Mouse (Mus musculus) left cerebral cortex, postnatal 14 days (tissue): ENCODE measurements around the gene Zfp74. TPM values are rescaled to one million over a fixed set of nuclear protein-coding genes. Genes with fewer than 3 reads are reported as not detected.

Source experiments
- DNase-seq, 2 experiments: peaks; one replicate each; pipeline ENCODE4 v3.0.0; 2021 to 2022; ENCODE audit warnings: low spot score in 2 of 2, mixed read lengths in 1 of 2
- intact Hi-C: fragments of 180-260 bp; cut with DNase I; formaldehyde crosslinking; loops from one replicate; pipeline ENCODE4 v1.15.1; 2025
- microRNA-seq, 2 experiments: library from miRNA; unstranded; fragments of <30 nt; microRNA quantifications; one replicate each; pipeline ENCODE4 v1.2.0; 2022
- total RNA-seq, 2 experiments: library from RNA; stranded (reverse); gene quantifications; 2 replicates each; pipeline ENCODE4 v1.2.3; 2021

Zfp74 gene
- total RNA-seq, 2 experiments from 2014 or later: 19.9 to 21.4 TPM

DNA sequence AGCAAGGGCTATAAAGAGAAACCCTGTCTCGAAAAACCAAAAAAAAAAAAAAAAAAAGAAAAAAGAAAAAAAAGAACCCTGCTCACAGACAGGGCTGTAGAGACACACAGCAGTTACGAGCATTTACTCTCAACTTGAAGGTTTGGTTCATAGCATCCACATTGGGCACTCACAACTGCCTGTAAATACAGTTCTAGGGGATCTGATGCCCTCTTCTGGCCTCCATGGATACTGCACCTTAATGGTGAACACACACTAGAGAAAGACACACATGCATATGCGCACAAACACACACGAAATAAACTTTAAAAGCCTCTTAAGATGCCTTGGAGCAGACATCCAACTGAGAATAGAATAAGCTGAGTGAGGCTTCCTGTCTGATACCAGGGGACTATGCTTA lies 55.5 kb downstream of the Zfp74 start:
- intact Hi-C loops: loop anchor here (5.0 kb wide), 1 partner anchor 36 kb away; no protein-coding TSS in a partner anchor
- DNase-seq: no peak

DNA sequence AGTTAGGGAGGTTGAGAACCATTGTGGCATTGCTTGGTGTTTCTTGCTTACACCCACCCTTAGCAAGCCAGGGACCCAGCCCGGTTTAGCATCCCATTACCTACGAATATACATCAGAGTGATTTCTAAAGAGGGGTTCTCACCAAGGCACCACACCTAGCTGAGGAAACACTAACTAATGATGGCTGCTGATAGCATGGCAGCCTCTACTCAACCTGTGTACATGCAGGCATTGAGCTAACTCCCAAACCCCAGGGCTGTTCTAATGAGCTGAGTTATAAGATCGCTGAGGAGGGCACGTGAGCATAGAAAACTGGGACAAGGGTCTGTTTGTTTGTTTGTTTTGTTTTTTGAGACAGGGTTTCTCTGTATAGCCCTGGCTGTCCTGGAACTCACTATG lies 61.1 kb downstream of the Zfp74 start:
- no peak for DNase-seq
- intact Hi-C loops: no loop called here

DNA sequence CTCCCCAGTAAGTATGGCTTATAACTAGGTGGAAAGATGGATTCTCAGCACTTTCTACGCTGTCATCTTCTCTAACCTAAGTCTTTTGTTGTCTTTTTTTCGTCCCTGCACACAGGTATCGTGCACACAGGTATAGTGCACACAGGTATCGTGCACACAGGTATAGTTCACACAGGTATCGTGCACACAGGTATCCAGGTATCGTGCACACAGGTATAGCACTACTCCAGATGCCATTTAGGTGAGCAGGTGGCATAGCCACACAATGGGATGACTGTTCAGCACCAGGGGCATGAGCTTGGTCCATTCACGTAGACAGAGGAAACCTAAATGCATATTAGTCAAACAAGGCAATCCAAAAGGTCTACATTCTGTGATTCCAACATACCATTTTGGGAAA lies 63.4 kb downstream of the Zfp74 start:
- intact Hi-C loops: no loop called here
- no peak for DNase-seq

DNA sequence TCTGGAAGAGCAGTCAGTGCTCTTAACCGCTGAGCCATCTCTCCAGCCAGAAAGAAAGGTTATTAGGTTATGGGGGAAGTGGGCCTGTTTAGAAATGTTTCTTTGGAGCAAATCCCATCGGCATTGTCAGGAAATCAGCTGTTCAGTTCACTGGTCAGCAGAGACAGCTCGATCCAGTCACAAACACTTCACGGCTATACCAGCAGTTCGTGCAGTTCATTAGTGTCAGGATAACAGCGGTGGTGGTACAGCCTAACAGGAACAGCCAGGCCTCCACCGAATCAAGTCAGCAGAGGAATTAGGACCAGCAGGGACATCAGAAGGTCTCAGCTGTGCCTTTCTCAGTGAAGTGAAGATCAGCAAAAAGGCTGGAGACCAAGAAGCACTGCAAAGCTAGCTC lies 73.0 kb downstream of the Zfp74 start:
- no peak for DNase-seq
- intact Hi-C loops: no loop called here

Small RNA genes lying within 50 kb of the gene (microRNA-seq; reads per million reads assigned to microRNA genes)
- 0.53 to 0.67 reads per million in 2 experiments for gene Mir7668

Other genes with a start within 250 kb of the Zfp74 start
- gene Catsperg2, start 227.1 kb downstream of the Zfp74 start, total RNA-seq: not detected
- 10 to 100 TPM; 15.6 to 16.7 TPM for gene Zfp84, start 185.5 kb downstream of the Zfp74 start, total RNA-seq
- 10 to 100 TPM; 11.7 TPM for gene Zfp30, start 170.1 kb downstream of the Zfp74 start, total RNA-seq
- 10 to 100 TPM; 16.6 to 21.5 TPM for gene Zfp790, start 138.0 kb downstream of the Zfp74 start, total RNA-seq
- 10 to 100 TPM; 20.3 to 23.2 TPM for gene Zfp940, start 100.4 kb downstream of the Zfp74 start, total RNA-seq
- gene Zfp420, start 94.1 kb downstream of the Zfp74 start, total RNA-seq: 10 to 100 TPM; 12.8 to 13.7 TPM
- gene Zfp27, start 47.5 kb downstream of the Zfp74 start, total RNA-seq: 10 to 100 TPM; 21.5 to 22.5 TPM
- 1 to 10 TPM; 7.5 to 8.2 TPM for gene Zfp383, start 45.9 kb downstream of the Zfp74 start, total RNA-seq
- 1 to 10 TPM; 3.7 TPM for gene Zfp568, start 29.9 kb upstream of the Zfp74 start, total RNA-seq
- gene Zfp14, start 97.3 kb upstream of the Zfp74 start, total RNA-seq: 1 to 10 TPM; 6.6 to 7.0 TPM
- 1 to 10 TPM; 2.7 to 4.3 TPM for gene Zfp82, start 118.8 kb upstream of the Zfp74 start, total RNA-seq
- under 1 TPM in 1 of 2 experiments, not detected in 1; 0.59 TPM for gene Gm26920, start 136.3 kb upstream of the Zfp74 start, total RNA-seq
- gene Zfp566, start 136.4 kb upstream of the Zfp74 start, total RNA-seq: 1 to 10 TPM; 5.6 to 6.5 TPM
- gene Zfp260, start 140.7 kb upstream of the Zfp74 start, total RNA-seq: 10 to 100 TPM; 54.8 to 67.7 TPM
- gene Zfp382, start 167.9 kb upstream of the Zfp74 start, total RNA-seq: 10 to 100 TPM; 29.8 to 35.3 TPM
- 10 to 100 TPM; 45.7 to 47.1 TPM for gene Zfp146, start 215.7 kb upstream of the Zfp74 start, total RNA-seq
- 1 to 10 TPM; 3.4 to 4.9 TPM for gene Cox7a1, start 230.1 kb upstream of the Zfp74 start, total RNA-seq
- gene Capns1, start 244.7 kb upstream of the Zfp74 start, total RNA-seq: 100 to 1,000 TPM; 194 to 196 TPM